Mouse (Mus musculus): ENCODE measurements around the gene Fam213b.

Fam213b gene

GRCm38 (mm10) chr4:154880730-154881129 lies 18.2 kb downstream of the Fam213b start:
- DNase-seq (ENCODE audit: low read depth, low spot score), result no peak

GRCm38 (mm10) chr4:154877864-154878548 lies 20.9 kb downstream of the Fam213b start:
- peak; percentile 71 for DNase-seq (ENCODE audit: low read depth, low spot score)

GRCm38 (mm10) chr4:154873186-154873585 lies 25.7 kb downstream of the Fam213b start:
- no peak for DNase-seq (ENCODE audit: low read depth, low spot score)

GRCm38 (mm10) chr4:154871757-154872251 lies 27.1 kb downstream of the Fam213b start:
- DNase-seq (ENCODE audit: low read depth, low spot score), result peak; percentile 76

GRCm38 (mm10) chr4:154870721-154871120 lies 28.2 kb downstream of the Fam213b start:
- DNase-seq (ENCODE audit: low read depth, low spot score), result no peak

GRCm38 (mm10) chr4:154869440-154869839 lies 29.5 kb downstream of the Fam213b start, which contains the start of gene Mmel1:
Gene Mmel1 (plus strand): TSS chr4:154869585.
- DNase-seq (ENCODE audit: low read depth, low spot score), result no peak

- DNase-seq (ENCODE audit: low read depth, low spot score), result no peak
Measured at GRCm38 (mm10) chr4:154867257-154867656, 31.7 kb downstream of the Fam213b start.

- DNase-seq (ENCODE audit: low read depth, low spot score), result no peak
Measured at GRCm38 (mm10) chr4:154866391-154866790, 32.5 kb downstream of the Fam213b start.

- DNase-seq (ENCODE audit: low read depth, low spot score), result no peak
Measured at GRCm38 (mm10) chr4:154864961-154865760, 33.8 kb downstream of the Fam213b start.

GRCm38 (mm10) chr4:154864271-154864771 lies 34.6 kb downstream of the Fam213b start:
- DNase-seq (ENCODE audit: low read depth, low spot score), result peak; percentile 48

GRCm38 (mm10) chr4:154863436-154863935 lies 35.4 kb downstream of the Fam213b start:
- no peak for DNase-seq (ENCODE audit: low read depth, low spot score)

GRCm38 (mm10) chr4:154861967-154862366 lies 37.0 kb downstream of the Fam213b start:
- DNase-seq (ENCODE audit: low read depth, low spot score), result no peak

GRCm38 (mm10) chr4:154858601-154859000 lies 40.3 kb downstream of the Fam213b start:
- no peak for DNase-seq (ENCODE audit: low read depth, low spot score)

- DNase-seq (ENCODE audit: low read depth, low spot score), result no peak
Measured at GRCm38 (mm10) chr4:154857366-154858240, 41.3 kb downstream of the Fam213b start.

- no peak for DNase-seq (ENCODE audit: low read depth, low spot score)
Measured at GRCm38 (mm10) chr4:154856882-154857281, 42.1 kb downstream of the Fam213b start.

GRCm38 (mm10) chr4:154856480-154856837 lies 42.5 kb downstream of the Fam213b start:
- no peak for DNase-seq (ENCODE audit: low read depth, low spot score)

- peak; percentile 95 for DNase-seq (ENCODE audit: low read depth, low spot score)
Measured at GRCm38 (mm10) chr4:154855721-154856479, 43.0 kb downstream of the Fam213b start.

GRCm38 (mm10) chr4:154854676-154855345 lies 44.1 kb downstream of the Fam213b start:
- DNase-seq (ENCODE audit: low read depth, low spot score), result no peak

- no peak for DNase-seq (ENCODE audit: low read depth, low spot score)
Measured at GRCm38 (mm10) chr4:154853881-154854280, 45.1 kb downstream of the Fam213b start.

GRCm38 (mm10) chr4:154852696-154853095 lies 46.2 kb downstream of the Fam213b start:
- DNase-seq (ENCODE audit: low read depth, low spot score), result no peak

Data from WW6 (cell line).